Mouse (Mus musculus): ENCODE results near the gene Brd3.

The Brd3 gene

DNA sequence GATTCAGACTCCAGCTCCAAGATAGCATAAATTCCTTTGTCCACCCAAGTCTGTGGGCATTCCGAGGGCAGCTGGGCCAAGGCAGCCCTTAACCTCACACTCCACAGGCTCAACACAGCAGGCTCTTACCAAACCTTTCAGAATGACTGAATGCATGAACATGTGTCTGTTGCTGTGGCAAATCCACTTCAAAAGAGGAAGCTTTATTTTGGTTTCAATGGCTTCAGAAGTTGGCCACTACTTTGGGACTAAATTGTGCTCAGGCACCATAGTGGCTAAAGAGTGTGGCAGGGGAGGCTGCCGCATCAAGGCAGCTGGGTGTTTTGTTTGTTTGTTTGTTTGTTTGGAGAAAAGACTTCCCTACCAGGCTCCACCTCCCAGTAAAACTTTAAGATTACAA lies 107.4 kb downstream of the Brd3 start:
- DNase-seq (ENCODE audit: low spot score), result no peak

DNA sequence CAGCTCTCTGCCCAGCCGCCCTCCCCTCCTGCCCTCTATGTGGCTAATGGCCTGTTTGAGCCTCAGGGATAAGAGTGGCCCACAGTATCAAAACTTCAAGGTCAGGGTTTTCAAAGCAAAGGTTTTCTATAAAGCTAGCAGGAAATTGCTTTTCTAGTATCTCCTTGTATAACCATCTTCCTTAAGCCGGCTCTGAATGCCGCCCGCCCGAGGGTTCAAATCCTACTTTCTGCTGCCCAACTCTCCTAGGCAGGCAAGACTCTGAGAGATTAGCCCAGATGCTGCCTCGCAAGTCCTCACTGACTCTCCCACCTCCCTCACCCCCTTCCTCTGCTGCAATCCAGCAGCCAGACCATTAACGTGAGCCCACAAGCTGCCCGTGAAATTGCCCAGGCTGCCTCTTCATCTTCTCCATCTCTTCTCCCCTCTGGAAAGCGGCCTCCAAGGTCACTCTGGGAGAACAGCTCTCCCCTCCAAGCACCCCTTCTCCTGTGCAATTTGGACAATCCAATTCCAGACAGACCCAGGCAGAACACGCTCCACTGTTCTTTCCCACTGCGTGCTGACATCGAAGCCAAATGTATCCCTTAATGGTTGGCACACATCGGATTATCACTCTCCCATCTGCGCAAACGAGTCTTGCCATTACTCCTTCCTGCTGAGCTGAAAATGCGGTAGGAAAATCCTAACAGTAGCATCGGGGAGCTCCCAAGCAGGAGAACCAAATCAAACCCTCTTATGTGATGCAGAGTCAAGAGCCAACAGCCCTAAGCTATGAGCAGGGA lies 110.6 kb downstream of the Brd3 start:
- no peak for DNase-seq (ENCODE audit: low spot score)
